Mouse (Mus musculus): ENCODE measurements around the gene Rhox12. TPM values are rescaled to one million over a fixed set of nuclear protein-coding genes. Genes with fewer than 3 reads are reported as not detected.

Gene Rhox12
- polyA plus RNA-seq (2014; fragmentation: Nextera tagmentation; extraction: Ambion mirVana), result not detected in 2 replicates

DNA sequence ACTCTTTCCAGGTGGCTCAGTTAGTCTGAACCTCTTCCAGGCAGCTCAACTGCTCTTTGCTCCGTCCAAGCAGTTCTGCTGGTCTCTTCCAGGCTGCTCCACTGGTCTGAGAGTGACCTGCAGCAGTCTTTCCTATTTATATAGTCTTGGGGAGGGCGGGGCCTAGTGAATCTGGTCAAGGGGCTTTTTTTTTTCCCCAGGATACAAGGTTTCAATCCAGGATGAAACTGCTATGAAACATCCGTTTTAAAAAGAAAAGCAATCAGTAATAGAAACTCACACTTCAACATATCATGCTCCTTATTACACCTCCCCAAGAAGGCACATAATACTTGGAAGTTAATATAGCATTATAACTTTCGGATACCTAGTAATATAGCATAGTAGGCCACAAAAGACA is at the start of gene Rhox12:
Gene Rhox12, minus strand, starts transcription at position 101 of the 400 bp plus-strand sequence.
- no peaks in the 10 kb centered on the region for H3K36me3 ChIP-seq (ENCODE audit: control insufficient read depth, insufficient read depth, low read length)
- DNase-seq (ENCODE audit: low spot score) (no peak), ATAC-seq (ENCODE audit: insufficient number of reproducible peaks, low FRiP score, low TSS enrichment, low read depth) (no peak)
- 76% methylated on average over 4 of the region's 4 CpGs for WGBS
- H3K4me2 ChIP-seq (ENCODE audit: low read depth, severe bottlenecking), result no peak within 1 kb of the TSS
- no peaks in the 10 kb centered on the region for H3K4me1 ChIP-seq (ENCODE audit: control insufficient read depth, insufficient read depth, low read length)
- H3K27ac ChIP-seq (replicated peaks; ENCODE audit: low read depth, low read length), result no peak within 1 kb of the TSS
- no peaks in the 10 kb centered on the region for H3K9me3 ChIP-seq (ENCODE audit: control insufficient read depth, low read length)
- no peak within 1 kb of the TSS for H3K9ac ChIP-seq (ENCODE audit: low read length)
- no peaks in the 10 kb centered on the region for H3K27me3 ChIP-seq (ENCODE audit: control insufficient read depth, insufficient read depth, low read length)
- H3K4me3 ChIP-seq (ENCODE audit: low read depth, low read length), result no peak within 1 kb of the TSS

DNA sequence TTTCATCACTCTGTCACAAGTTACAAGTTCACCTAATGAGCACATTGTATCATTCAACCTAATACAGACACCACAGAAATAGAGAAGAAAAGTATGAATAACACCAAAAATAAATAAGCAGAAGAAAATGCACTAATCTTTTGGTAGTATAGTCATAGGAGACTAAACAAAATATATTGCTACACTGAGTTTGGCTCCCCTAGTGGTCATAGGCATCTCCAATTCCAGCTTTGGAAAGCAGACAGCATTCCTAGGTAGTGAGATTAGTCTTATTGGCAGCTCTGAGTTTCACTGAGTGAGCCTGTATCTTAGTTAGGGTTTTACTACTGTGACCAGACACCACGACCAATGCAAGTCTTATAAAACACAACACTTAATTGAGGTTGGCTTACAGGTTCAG is 48.4 kb upstream of the Rhox12 start:
- ATAC-seq (ENCODE audit: insufficient number of reproducible peaks, low FRiP score, low TSS enrichment, low read depth) (no peak), DNase-seq (ENCODE audit: low spot score) (no peak)
- Histone ChIP-seq H3K4me2 (ENCODE audit: low read depth, severe bottlenecking) (no peak overlapping the region), H3K4me3 (ENCODE audit: low read depth, low read length) (no peak overlapping the region), H3K27me3 (ENCODE audit: control insufficient read depth, insufficient read depth, low read length) (no peaks in the 10 kb centered on the region), H3K9me3 (ENCODE audit: control insufficient read depth, low read length) (no peaks in the 10 kb centered on the region), H3K4me1 (ENCODE audit: control insufficient read depth, insufficient read depth, low read length) (no peaks in the 10 kb centered on the region), H3K36me3 (ENCODE audit: control insufficient read depth, insufficient read depth, low read length) (no peaks in the 10 kb centered on the region), H3K9ac (ENCODE audit: low read length) (no peak overlapping the region), H3K27ac (replicated peaks; ENCODE audit: low read depth, low read length) (no peak overlapping the region)
- 56% methylated on average over 1 of the region's 1 CpGs for WGBS

DNA sequence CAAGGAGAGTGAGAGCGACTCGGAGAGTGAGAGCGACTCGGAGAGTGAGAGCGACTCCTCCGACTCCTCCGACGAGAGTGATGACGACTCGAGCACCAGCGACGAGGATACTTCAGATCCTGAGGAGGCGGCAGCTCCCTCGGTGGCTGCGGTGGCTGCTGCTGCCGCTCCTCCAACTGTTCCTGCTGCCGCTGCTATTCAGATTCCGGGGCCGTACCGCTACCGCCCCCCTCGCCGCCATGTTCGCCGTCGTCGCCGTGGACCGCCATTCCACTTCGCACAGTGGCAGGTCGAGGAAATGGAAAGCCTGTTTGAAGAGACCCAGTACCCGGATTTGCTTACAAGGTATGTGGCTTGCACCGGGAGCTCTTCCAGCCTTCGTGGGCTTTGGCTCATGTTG is 10.8 kb upstream of the Rhox12 start:
- no peak overlapping the region for H3K4me2 ChIP-seq (ENCODE audit: low read depth, severe bottlenecking)
- 87% methylated on average over 34 of the region's 34 CpGs for WGBS
- H3K27me3 ChIP-seq (ENCODE audit: control insufficient read depth, insufficient read depth, low read length), result no peaks in the 10 kb centered on the region
- no peaks in the 10 kb centered on the region for H3K9me3 ChIP-seq (ENCODE audit: control insufficient read depth, low read length)
- no peaks in the 10 kb centered on the region for H3K4me1 ChIP-seq (ENCODE audit: control insufficient read depth, insufficient read depth, low read length)
- no peaks in the 10 kb centered on the region for H3K36me3 ChIP-seq (ENCODE audit: control insufficient read depth, insufficient read depth, low read length)
- no peak for DNase-seq (ENCODE audit: low spot score)
- H3K9ac ChIP-seq (ENCODE audit: low read length), result no peak overlapping the region
- H3K27ac ChIP-seq (replicated peaks; ENCODE audit: low read depth, low read length), result no peak overlapping the region
- H3K4me3 ChIP-seq (ENCODE audit: low read depth, low read length), result no peak overlapping the region
- no peak for ATAC-seq (ENCODE audit: insufficient number of reproducible peaks, low FRiP score, low TSS enrichment, low read depth)

- Histone ChIP-seq H3K9ac (ENCODE audit: low read length) (no peak within 1 kb of the TSS), H3K4me1 (ENCODE audit: control insufficient read depth, insufficient read depth, low read length) (no peaks in the 10 kb centered on the region), H3K9me3 (ENCODE audit: control insufficient read depth, low read length) (no peaks in the 10 kb centered on the region), H3K36me3 (ENCODE audit: control insufficient read depth, insufficient read depth, low read length) (no peaks in the 10 kb centered on the region), H3K4me2 (ENCODE audit: low read depth, severe bottlenecking) (no peak within 1 kb of the TSS), H3K4me3 (ENCODE audit: low read depth, low read length) (no peak within 1 kb of the TSS), H3K27me3 (ENCODE audit: control insufficient read depth, insufficient read depth, low read length) (no peaks in the 10 kb centered on the region), H3K27ac (replicated peaks; ENCODE audit: low read depth, low read length) (no peak within 1 kb of the TSS)
- 94% methylated on average over 20 of the region's 20 CpGs for WGBS
- no peak for DNase-seq (ENCODE audit: low spot score)
- no peak for ATAC-seq (ENCODE audit: insufficient number of reproducible peaks, low FRiP score, low TSS enrichment, low read depth)
Measured at GRCm38 (mm10) chrX:38120982-38121381, 10.3 kb upstream of the Rhox12 start, which contains the start of gene Rhox13. TSS of gene Rhox13 (plus strand) at chrX:38121219.

DNA sequence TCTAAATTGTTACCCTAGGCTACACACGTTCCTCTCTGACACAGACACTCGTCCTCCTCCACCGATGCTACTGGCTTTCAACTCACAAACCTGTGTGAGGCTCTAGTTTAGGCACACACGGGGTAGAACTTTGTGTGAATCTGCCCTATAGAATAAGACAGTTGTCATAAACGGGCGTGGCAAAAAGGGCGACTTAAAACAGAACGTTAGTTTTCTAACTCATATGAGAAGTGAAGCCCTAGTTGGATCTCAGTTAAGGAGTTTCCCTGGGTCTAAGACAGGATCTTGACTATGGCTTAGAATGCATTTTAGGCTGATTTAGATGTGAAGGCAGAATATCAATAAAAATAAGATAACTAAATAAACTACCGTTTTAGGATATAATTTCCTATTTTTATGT is 25.7 kb downstream of the Rhox12 start, which contains the start of gene Rhox11:
Gene Rhox11, minus strand, starts transcription at position 101 of the 400 bp plus-strand sequence.
- no peak for DNase-seq (ENCODE audit: low spot score)

DNA sequence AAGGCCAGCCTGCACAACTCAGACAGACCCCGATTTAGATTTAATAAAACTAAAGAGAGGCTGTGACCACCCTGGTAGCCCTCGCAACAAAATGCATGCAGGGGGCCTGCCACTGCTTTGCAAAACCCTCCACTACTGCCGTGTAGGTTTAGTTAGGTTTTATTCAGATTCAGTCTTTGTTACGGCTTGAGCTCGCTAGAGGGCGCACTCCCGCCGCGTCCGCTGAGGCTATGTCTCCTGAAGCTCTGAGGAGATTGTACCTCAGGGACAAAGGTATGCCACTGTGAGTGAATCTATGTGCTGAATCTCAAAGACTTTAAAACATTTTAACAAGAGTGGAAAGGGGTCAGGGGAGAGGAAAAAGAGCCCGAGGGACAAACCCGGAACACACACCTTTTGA is 26.5 kb downstream of the Rhox12 start:
- Histone ChIP-seq H3K36me3 (ENCODE audit: control insufficient read depth, insufficient read depth, low read length) (no peaks in the 10 kb centered on the region), H3K4me1 (ENCODE audit: control insufficient read depth, insufficient read depth, low read length) (no peaks in the 10 kb centered on the region), H3K4me2 (ENCODE audit: low read depth, severe bottlenecking) (no peak overlapping the region), H3K4me3 (ENCODE audit: low read depth, low read length) (no peak overlapping the region), H3K27me3 (ENCODE audit: control insufficient read depth, insufficient read depth, low read length) (no peaks in the 10 kb centered on the region), H3K9ac (ENCODE audit: low read length) (no peak overlapping the region), H3K27ac (replicated peaks; ENCODE audit: low read depth, low read length) (no peak overlapping the region), H3K9me3 (ENCODE audit: control insufficient read depth, low read length) (no peaks in the 10 kb centered on the region)
- 16% methylated on average over 12 of the region's 12 CpGs for WGBS
- ATAC-seq (ENCODE audit: insufficient number of reproducible peaks, low FRiP score, low TSS enrichment, low read depth) (no peak), DNase-seq (ENCODE audit: low spot score) (peak; percentile 52)

More for the DNA sequence above, 25.7 kb downstream of the Rhox12 start, which contains the start of gene Rhox11:
- no peak within 1 kb of the TSS for H3K4me3 ChIP-seq (ENCODE audit: low read depth, low read length)
- H3K4me1 ChIP-seq (ENCODE audit: control insufficient read depth, insufficient read depth, low read length), result no peaks in the 10 kb centered on the region
- WGBS, result 93% methylated on average over 9 of the region's 9 CpGs
- no peaks in the 10 kb centered on the region for H3K36me3 ChIP-seq (ENCODE audit: control insufficient read depth, insufficient read depth, low read length)
- no peaks in the 10 kb centered on the region for H3K27me3 ChIP-seq (ENCODE audit: control insufficient read depth, insufficient read depth, low read length)
- ATAC-seq (ENCODE audit: insufficient number of reproducible peaks, low FRiP score, low TSS enrichment, low read depth), result no peak
- H3K9me3 ChIP-seq (ENCODE audit: control insufficient read depth, low read length), result no peaks in the 10 kb centered on the region
- no peak within 1 kb of the TSS for H3K4me2 ChIP-seq (ENCODE audit: low read depth, severe bottlenecking)
- H3K27ac ChIP-seq (replicated peaks; ENCODE audit: low read depth, low read length), result no peak within 1 kb of the TSS
- no peak within 1 kb of the TSS for H3K9ac ChIP-seq (ENCODE audit: low read length)

DNA sequence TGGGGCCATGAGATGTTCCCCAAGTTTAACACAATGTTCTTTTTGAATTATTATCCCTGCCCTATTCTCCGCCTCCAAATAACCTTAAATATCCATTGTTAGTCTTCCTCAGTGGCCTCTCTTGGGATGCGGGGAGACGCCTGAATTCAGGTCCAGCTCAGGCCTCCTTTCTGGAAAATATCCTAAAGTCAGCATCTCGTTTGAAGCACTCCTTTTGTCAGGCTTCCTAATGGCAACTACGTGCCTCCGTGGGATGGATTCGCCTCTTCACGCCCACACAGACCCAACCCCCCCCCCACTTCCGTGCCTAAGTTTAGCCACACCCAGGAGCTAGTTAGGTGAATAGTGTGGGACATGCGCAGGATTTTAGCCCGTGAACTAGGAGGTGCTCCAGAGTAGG is 44.5 kb downstream of the Rhox12 start, which contains the start of gene Rhox10:
Gene Rhox10, plus strand, starts transcription at position 301 of the 400 bp plus-strand sequence.
- Histone ChIP-seq H3K9me3 (ENCODE audit: control insufficient read depth, low read length) (no peaks in the 10 kb centered on the region), H3K36me3 (ENCODE audit: control insufficient read depth, insufficient read depth, low read length) (no peaks in the 10 kb centered on the region), H3K27me3 (ENCODE audit: control insufficient read depth, insufficient read depth, low read length) (no peaks in the 10 kb centered on the region), H3K27ac (replicated peaks; ENCODE audit: low read depth, low read length) (no peak within 1 kb of the TSS), H3K4me3 (ENCODE audit: low read depth, low read length) (no peak within 1 kb of the TSS), H3K4me1 (ENCODE audit: control insufficient read depth, insufficient read depth, low read length) (no peaks in the 10 kb centered on the region), H3K4me2 (ENCODE audit: low read depth, severe bottlenecking) (no peak within 1 kb of the TSS), H3K9ac (ENCODE audit: low read length) (no peak within 1 kb of the TSS)
- ATAC-seq (ENCODE audit: insufficient number of reproducible peaks, low FRiP score, low TSS enrichment, low read depth) (no peak), DNase-seq (ENCODE audit: low spot score) (no peak)
- 88% methylated on average over 11 of the region's 11 CpGs for WGBS

GRCm38 (mm10) chrX:38061544-38061943 is 49.2 kb downstream of the Rhox12 start:
- no peaks in the 10 kb centered on the region for H3K36me3 ChIP-seq (ENCODE audit: control insufficient read depth, insufficient read depth, low read length)

More at GRCm38 (mm10) chrX:38061544-38061943, 49.2 kb downstream of the Rhox12 start:
- no peaks in the 10 kb centered on the region for H3K27me3 ChIP-seq (ENCODE audit: control insufficient read depth, insufficient read depth, low read length)
- H3K9ac ChIP-seq (ENCODE audit: low read length), result no peak overlapping the region
- H3K4me3 ChIP-seq (ENCODE audit: low read depth, low read length), result no peak overlapping the region
- ATAC-seq (ENCODE audit: insufficient number of reproducible peaks, low FRiP score, low TSS enrichment, low read depth), result no peak
- WGBS, result 4% methylated on average over 1 of the region's 1 CpGs
- H3K27ac ChIP-seq (replicated peaks; ENCODE audit: low read depth, low read length), result no peak overlapping the region
- no peaks in the 10 kb centered on the region for H3K9me3 ChIP-seq (ENCODE audit: control insufficient read depth, low read length)
- H3K4me2 ChIP-seq (ENCODE audit: low read depth, severe bottlenecking), result no peak overlapping the region
- DNase-seq (ENCODE audit: low spot score), result peak; percentile 25
- H3K4me1 ChIP-seq (ENCODE audit: control insufficient read depth, insufficient read depth, low read length), result no peaks in the 10 kb centered on the region

Data from limb, embryonic 11.5 days (tissue).